Comparison of ENCODE assay signal across 9 mouse cellular contexts in the genomic region with DNA sequence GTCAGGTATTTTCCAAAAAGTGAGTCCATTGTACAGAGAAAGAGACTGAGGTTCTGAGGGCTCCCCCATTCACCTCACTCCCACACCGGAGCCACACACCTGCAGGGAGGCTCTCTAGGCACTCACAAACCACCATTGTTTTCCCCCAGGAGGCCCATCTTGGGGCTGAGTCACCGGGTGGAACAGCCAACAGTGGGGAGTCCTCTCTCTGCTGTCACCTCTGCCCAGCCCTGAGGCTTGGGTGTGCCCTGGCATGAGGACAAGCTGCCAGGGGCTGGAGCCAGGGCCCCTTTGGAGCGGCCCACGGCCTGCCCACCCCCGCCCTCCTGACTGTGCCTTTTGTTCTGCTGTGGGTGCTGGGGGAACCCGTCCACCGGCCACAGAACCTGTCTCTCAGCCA. TPM values are rescaled to one million over a fixed set of nuclear protein-coding genes. Genes with fewer than 3 reads are reported as not detected.
DNase-seq lines count a peak whose midpoint lies in the region; ATAC-seq and TF ChIP-seq lines count a peak whose summit lies in the region.
"Had no signal": no experiment of that assay in that cellular context is flagged by ENCODE, and none has a peak within 500 bp of the region (broad histone marks: within the 10 kb centered on the region; RNA-seq: fewer than 3 reads in every experiment).

No protein-coding gene starts in this region.

- DNase-seq in 416B (ENCODE audit: low read depth) (peak; percentile 27), ZHBTc4 (ENCODE audit: low read depth, low spot score) (peak; percentile 28)
- DNase-seq in limb, embryonic 14.5 days (ENCODE audit: low spot score), result no peak
- no peak for DNase-seq in layer of hippocampus, postnatal 36 days
- DNase-seq in gastrocnemius, adult 8-10 months (ENCODE audit: low spot score in 2 of 2), result no peak
- no peak for DNase-seq in left cerebral cortex, adult 2 months (ENCODE audit: extremely low spot score in 1 of 2, low spot score in 2 of 2)
- DNase-seq: heart, adult 2 months had no signal

- no peak overlapping the region for H3K4me3 ChIP-seq in hindbrain, embryonic 12.5 days
- H3K4me3 ChIP-seq in hindbrain, embryonic 16.5 days (ENCODE audit: low read length), result no peak overlapping the region
- no peak overlapping the region for H3K4me3 ChIP-seq in limb, embryonic 14.5 days (replicated peaks; ENCODE audit: low read length)
- no peak overlapping the region for H3K4me3 ChIP-seq in left cerebral cortex, adult 2 months
- H3K4me3 ChIP-seq: heart, adult 2 months had no signal

- H3K4me2 ChIP-seq in hindbrain, embryonic 12.5 days (replicated peaks), result no peak overlapping the region
- no peak overlapping the region for H3K4me2 ChIP-seq in hindbrain, embryonic 16.5 days (ENCODE audit: low read length)
- no peak overlapping the region for H3K4me2 ChIP-seq in limb, embryonic 14.5 days (replicated peaks; ENCODE audit: low read depth, low read length, severe bottlenecking)

- intact Hi-C loops in left cerebral cortex, adult 2 months (cut with DNase I), result no loop called here

- ATAC-seq in hindbrain, embryonic 12.5 days (ENCODE audit: low FRiP score), result no peak
- ATAC-seq in hindbrain, embryonic 16.5 days, result no peak
- no peak for ATAC-seq in limb, embryonic 14.5 days (ENCODE audit: low FRiP score, low read depth)

- H3K36me3 ChIP-seq in hindbrain, embryonic 12.5 days, result peaks cover 2% of the 10 kb centered on the region; the same call in 1 of the 2 replicates
- no peaks in the 10 kb centered on the region for H3K36me3 ChIP-seq in hindbrain, embryonic 16.5 days (ENCODE audit: control insufficient read depth, insufficient read depth, low read length)
- H3K36me3 ChIP-seq in limb, embryonic 14.5 days (ENCODE audit: control insufficient read depth, insufficient read depth, low read length), result peaks cover 6% of the 10 kb centered on the region

- H3K9ac ChIP-seq in hindbrain, embryonic 12.5 days, result no peak overlapping the region
- H3K9ac ChIP-seq in hindbrain, embryonic 16.5 days (ENCODE audit: low read depth, low read length), result no peak overlapping the region
- peak overlapping the region; percentile 21; the same call in 1 of the 2 replicates for H3K9ac ChIP-seq in limb, embryonic 14.5 days (ENCODE audit: low read depth, low read length, severe bottlenecking)

- WGBS in hindbrain, embryonic 12.5 days, result 47% methylated on average over 7 of the region's 7 CpGs
- 25% methylated on average over 7 of the region's 7 CpGs for WGBS in hindbrain, embryonic 16.5 days
- WGBS in limb, embryonic 14.5 days, result 41% methylated on average over 7 of the region's 7 CpGs

- no peak for TF ChIP-seq POLR2A in limb, embryonic 14.5 days (IDR thresholded peaks at IDR 0.05; ENCODE audit: borderline replicate concordance, extremely low read depth, insufficient read depth, insufficient read length)

- TF ChIP-seq CTCF in left cerebral cortex, adult 2 months (IDR thresholded peaks at IDR 0.05), result no peak

- H3K27me3 ChIP-seq in hindbrain, embryonic 12.5 days, result peaks cover 18% of the 10 kb centered on the region
- H3K27me3 ChIP-seq in hindbrain, embryonic 16.5 days (replicated peaks; ENCODE audit: control insufficient read depth, insufficient read depth, low read length), result no peaks in the 10 kb centered on the region
- no peaks in the 10 kb centered on the region for H3K27me3 ChIP-seq in limb, embryonic 14.5 days (ENCODE audit: control insufficient read depth, insufficient read depth, low read length)

- H3K9me3 ChIP-seq in hindbrain, embryonic 12.5 days (replicated peaks), result no peaks in the 10 kb centered on the region
- H3K9me3 ChIP-seq in hindbrain, embryonic 16.5 days (ENCODE audit: control insufficient read depth, low read length), result no peaks in the 10 kb centered on the region
- H3K9me3 ChIP-seq in limb, embryonic 14.5 days (ENCODE audit: control insufficient read depth, low read length), result no peaks in the 10 kb centered on the region

- 0 out of 2 replicates have a peak overlapping the region, but pooled peaks have one; percentile 7 for H3K27ac ChIP-seq in hindbrain, embryonic 12.5 days
- no peak overlapping the region for H3K27ac ChIP-seq in hindbrain, embryonic 16.5 days (ENCODE audit: low read depth, low read length)
- H3K27ac ChIP-seq in limb, embryonic 14.5 days (replicated peaks; ENCODE audit: low read depth, low read length), result no peak overlapping the region
- no peak overlapping the region for H3K27ac ChIP-seq in left cerebral cortex, adult 2 months
- H3K27ac ChIP-seq: heart, adult 2 months had no signal

- peaks cover 27% of the 10 kb centered on the region for H3K4me1 ChIP-seq in hindbrain, embryonic 12.5 days
- peaks cover 19% of the 10 kb centered on the region for H3K4me1 ChIP-seq in hindbrain, embryonic 16.5 days (ENCODE audit: control insufficient read depth, insufficient read depth, low read depth, low read length)
- H3K4me1 ChIP-seq in limb, embryonic 14.5 days (ENCODE audit: control insufficient read depth, insufficient read depth, low read length), result peaks cover 8% of the 10 kb centered on the region

RNA-seq across cellular contexts. Expression of a gene that starts 2.3 kb away (rescaled TPM):
- 176 and 178 TPM in 2 replicates for polyA plus RNA-seq in hindbrain, embryonic 12.5 days (2016; fragmentation: Nextera tagmentation; extraction: Ambion mirVana)
- 32.5 and 45.3 TPM in 2 replicates for polyA plus RNA-seq in hindbrain, embryonic 16.5 days (2015; fragmentation: Nextera tagmentation; extraction: Ambion mirVana)
- 191 and 260 TPM in 2 replicates for polyA plus RNA-seq in limb, embryonic 14.5 days (2012; rRNA removed)
- polyA plus RNA-seq in limb, embryonic 14.5 days (2014; fragmentation: Nextera tagmentation; extraction: Ambion mirVana), result 129 and 147 TPM in 2 replicates
- total RNA-seq in layer of hippocampus, postnatal 36 days (2021), result 10 to 100 TPM; 30.5 to 30.6 TPM
- 10 to 100 TPM in 3 of 4 experiments, 1 to 10 TPM in 1; 9.9 to 13.1 (median 10.8) TPM for total RNA-seq in gastrocnemius, adult 8-10 months (2022)
- total RNA-seq in left cerebral cortex, adult 2 months (2021), result 10 to 100 TPM; 28.9 to 30.1 TPM

RNA-seq across cellular contexts. Expression of a gene that starts 29.1 kb away (rescaled TPM):
- polyA plus RNA-seq in hindbrain, embryonic 12.5 days (2016; fragmentation: Nextera tagmentation; extraction: Ambion mirVana), result 312 and 406 TPM in 2 replicates
- polyA plus RNA-seq in hindbrain, embryonic 16.5 days (2015; fragmentation: Nextera tagmentation; extraction: Ambion mirVana), result 704 and 759 TPM in 2 replicates
- polyA plus RNA-seq in limb, embryonic 14.5 days (2012; rRNA removed), result 572 and 718 TPM in 2 replicates
- polyA plus RNA-seq in limb, embryonic 14.5 days (2014; fragmentation: Nextera tagmentation; extraction: Ambion mirVana), result 617 and 707 TPM in 2 replicates
- total RNA-seq in layer of hippocampus, postnatal 36 days (2021), result 100 to 1,000 TPM; 443 to 467 TPM
- total RNA-seq in gastrocnemius, adult 8-10 months (2022), result 100 to 1,000 TPM; 691 to 868 (median 797) TPM
- 100 to 1,000 TPM; 373 to 394 TPM for total RNA-seq in left cerebral cortex, adult 2 months (2021)

RNA-seq across cellular contexts. Expression of a gene that starts 36.4 kb away (rescaled TPM):
- polyA plus RNA-seq in hindbrain, embryonic 12.5 days (2016; fragmentation: Nextera tagmentation; extraction: Ambion mirVana), result 275 and 296 TPM in 2 replicates
- polyA plus RNA-seq in hindbrain, embryonic 16.5 days (2015; fragmentation: Nextera tagmentation; extraction: Ambion mirVana), result 196 and 207 TPM in 2 replicates
- 267 and 270 TPM in 2 replicates for polyA plus RNA-seq in limb, embryonic 14.5 days (2012; rRNA removed)
- polyA plus RNA-seq in limb, embryonic 14.5 days (2014; fragmentation: Nextera tagmentation; extraction: Ambion mirVana), result 196 and 214 TPM in 2 replicates
- 100 to 1,000 TPM; 148 to 156 TPM for total RNA-seq in layer of hippocampus, postnatal 36 days (2021)
- total RNA-seq in gastrocnemius, adult 8-10 months (2022), result 100 to 1,000 TPM; 120 to 138 (median 131) TPM
- 100 to 1,000 TPM; 139 to 150 TPM for total RNA-seq in left cerebral cortex, adult 2 months (2021)

RNA-seq across cellular contexts. Expression of a gene that starts 48.3 kb away (rescaled TPM):
- 21.4 and 24.8 TPM in 2 replicates for polyA plus RNA-seq in hindbrain, embryonic 12.5 days (2016; fragmentation: Nextera tagmentation; extraction: Ambion mirVana)
- 9.1 and 9.2 TPM in 2 replicates for polyA plus RNA-seq in hindbrain, embryonic 16.5 days (2015; fragmentation: Nextera tagmentation; extraction: Ambion mirVana)
- 44.0 and 60.0 TPM in 2 replicates for polyA plus RNA-seq in limb, embryonic 14.5 days (2012; rRNA removed)
- 8.2 and 9.0 TPM in 2 replicates for polyA plus RNA-seq in limb, embryonic 14.5 days (2014; fragmentation: Nextera tagmentation; extraction: Ambion mirVana)
- total RNA-seq in layer of hippocampus, postnatal 36 days (2021), result 10 to 100 TPM; 18.2 to 18.4 TPM
- 1 to 10 TPM; 4.2 to 6.3 (median 4.7) TPM for total RNA-seq in gastrocnemius, adult 8-10 months (2022)
- 10 to 100 TPM; 19.2 to 20.6 TPM for total RNA-seq in left cerebral cortex, adult 2 months (2021)

RNA-seq across cellular contexts. Expression of a gene that starts 58.9 kb away (rescaled TPM):
- polyA plus RNA-seq in hindbrain, embryonic 12.5 days (2016; fragmentation: Nextera tagmentation; extraction: Ambion mirVana), result 1.7 and 2.3 TPM in 2 replicates
- 1.2 and 1.3 TPM in 2 replicates for polyA plus RNA-seq in hindbrain, embryonic 16.5 days (2015; fragmentation: Nextera tagmentation; extraction: Ambion mirVana)
- 0.01 TPM in 2 replicates for polyA plus RNA-seq in limb, embryonic 14.5 days (2012; rRNA removed)
- polyA plus RNA-seq in limb, embryonic 14.5 days (2014; fragmentation: Nextera tagmentation; extraction: Ambion mirVana), result not detected in 2 replicates
- total RNA-seq in layer of hippocampus, postnatal 36 days (2021), result under 1 TPM in 1 of 2 experiments, not detected in 1; 0.08 TPM
- total RNA-seq in gastrocnemius, adult 8-10 months (2022), result not detected
- not detected for total RNA-seq in left cerebral cortex, adult 2 months (2021)

Comparison
In these comparisons a context has a peak if more than half of its experiments do, and no peak if none do; other contexts are left out.
1. DNase-seq: peak in 416B (single experiment) and ZHBTc4 (single experiment); none in limb, embryonic 14.5 days (single experiment), layer of hippocampus, postnatal 36 days (0 of 2), gastrocnemius, adult 8-10 months (0 of 2) and left cerebral cortex, adult 2 months (0 of 2).